Mouse (Mus musculus) right cerebral cortex, postnatal 4 days (tissue): Measurements from ENCODE around the gene Rab3gap2.

Experiments used
- DNase-seq: peaks from one replicate; pipeline ENCODE4 v3.0.0-alpha.2; 2022

Rab3gap2 gene

DNA sequence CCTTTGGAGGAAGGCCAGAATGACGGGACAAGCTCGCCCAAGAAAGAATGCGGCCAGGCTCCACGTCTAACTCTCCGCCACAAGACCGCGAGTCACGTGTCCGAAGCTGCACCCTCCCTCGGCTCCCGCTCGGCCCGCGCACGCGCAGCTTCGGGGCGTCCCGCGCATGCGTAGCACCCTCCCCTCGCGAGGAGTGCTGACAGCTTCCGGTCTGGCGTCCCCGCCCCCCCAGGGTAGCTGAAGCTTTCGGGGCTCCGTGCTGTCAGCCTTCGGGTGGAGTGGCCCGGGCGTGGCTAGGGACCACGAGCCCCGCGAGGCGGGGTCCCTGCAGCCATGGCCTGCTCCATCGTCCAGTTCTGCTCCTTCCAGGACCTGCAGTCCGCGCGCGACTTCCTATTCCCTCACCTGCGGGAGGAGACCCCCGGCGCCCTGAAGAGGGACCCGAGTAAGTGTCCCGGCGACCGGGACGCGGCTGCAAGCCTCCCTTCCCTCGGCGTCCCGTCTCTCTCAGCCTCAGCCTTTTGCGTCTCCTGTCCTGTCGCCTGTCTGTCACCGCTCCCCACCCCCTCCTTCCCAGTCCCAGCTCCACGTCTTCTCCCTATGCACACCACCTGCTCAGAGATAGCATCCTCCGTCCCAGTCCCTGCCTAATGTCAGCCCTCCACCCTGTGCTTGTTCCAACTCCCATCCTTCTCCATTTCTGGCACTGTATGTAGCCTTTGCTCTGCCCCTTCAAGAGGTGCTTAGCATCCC is at the start of gene Rab3gap2:
Gene Rab3gap2 (plus strand): TSS at position 209 of the 753 bp plus-strand sequence.
- DNase-seq, result peak; percentile 99

GRCm38 (mm10) chr1:185173641-185174040 is 30.3 kb upstream of the Rab3gap2 start:
- no peak for DNase-seq

DNA sequence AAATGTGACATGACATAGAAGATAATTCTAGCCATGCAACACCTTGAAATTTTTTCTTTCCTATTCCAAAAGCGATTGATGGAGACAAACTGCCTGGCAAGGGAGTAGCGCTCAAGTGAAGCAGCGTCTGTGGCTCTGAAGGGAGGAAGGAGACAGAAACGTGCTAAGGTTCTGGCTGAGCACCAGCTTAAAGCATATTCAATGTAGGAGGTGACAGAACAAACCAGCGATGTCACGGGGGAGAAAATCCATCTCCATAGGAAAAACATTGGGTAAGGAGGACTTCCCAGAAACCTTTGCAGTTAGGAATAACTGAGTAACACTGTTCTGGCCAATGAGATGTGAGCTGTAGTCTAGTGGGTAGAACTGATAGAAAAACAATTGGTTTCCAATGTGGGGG is 26.1 kb upstream of the Rab3gap2 start:
- no peak for DNase-seq

GRCm38 (mm10) chr1:185183591-185184330 is 20.2 kb upstream of the Rab3gap2 start:
- DNase-seq, result no peak

- no peak for DNase-seq
Measured at GRCm38 (mm10) chr1:185185556-185185955, 18.4 kb upstream of the Rab3gap2 start.

- no peak for DNase-seq
Measured at GRCm38 (mm10) chr1:185187135-185187785, 16.7 kb upstream of the Rab3gap2 start.

GRCm38 (mm10) chr1:185189901-185190300 is 14.0 kb upstream of the Rab3gap2 start:
- no peak for DNase-seq

- DNase-seq, result no peak
Measured at GRCm38 (mm10) chr1:185192087-185192486, 11.8 kb upstream of the Rab3gap2 start.

DNA sequence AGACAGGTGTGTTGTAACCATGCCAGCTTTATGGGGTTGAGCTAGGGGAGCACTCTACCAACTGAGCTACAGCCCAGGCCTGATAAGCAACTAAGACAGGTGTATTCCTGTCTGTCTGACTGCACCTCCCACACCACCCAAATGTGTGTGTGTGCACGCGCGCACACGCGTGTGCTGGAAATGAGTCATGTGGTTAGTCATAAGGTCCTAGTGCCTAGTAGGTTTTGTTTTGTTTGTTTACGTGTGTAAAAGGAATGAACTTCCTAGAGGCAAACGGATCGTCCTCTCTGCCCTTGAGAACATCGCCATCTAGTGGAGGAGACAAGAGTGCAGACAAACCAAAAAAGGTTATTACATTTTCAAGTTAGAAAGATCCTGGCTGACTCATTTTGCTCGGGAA is 10.4 kb upstream of the Rab3gap2 start:
- peak; percentile 34 for DNase-seq

DNA sequence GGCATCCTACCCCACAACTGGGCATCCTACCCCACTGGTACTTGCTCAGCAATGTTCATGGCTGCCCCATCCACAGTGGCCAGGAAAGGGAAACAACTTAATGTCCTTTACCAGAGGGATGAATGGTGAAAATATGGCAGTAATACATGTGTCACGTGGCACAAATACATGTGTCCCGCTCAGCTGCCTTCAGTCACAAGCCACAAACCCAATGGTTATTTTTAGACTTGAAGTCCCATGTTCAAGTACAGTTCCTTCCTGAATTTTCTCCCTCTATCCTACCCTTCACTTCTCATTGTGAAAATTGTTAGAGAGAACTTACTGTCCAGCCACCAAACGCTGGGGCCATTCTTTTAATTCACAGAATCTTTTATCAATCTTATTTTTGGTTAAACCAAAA is 7.6 kb upstream of the Rab3gap2 start:
- no peak for DNase-seq

- DNase-seq, result no peak
Measured at GRCm38 (mm10) chr1:185200571-185201395, 3.1 kb upstream of the Rab3gap2 start.

DNA sequence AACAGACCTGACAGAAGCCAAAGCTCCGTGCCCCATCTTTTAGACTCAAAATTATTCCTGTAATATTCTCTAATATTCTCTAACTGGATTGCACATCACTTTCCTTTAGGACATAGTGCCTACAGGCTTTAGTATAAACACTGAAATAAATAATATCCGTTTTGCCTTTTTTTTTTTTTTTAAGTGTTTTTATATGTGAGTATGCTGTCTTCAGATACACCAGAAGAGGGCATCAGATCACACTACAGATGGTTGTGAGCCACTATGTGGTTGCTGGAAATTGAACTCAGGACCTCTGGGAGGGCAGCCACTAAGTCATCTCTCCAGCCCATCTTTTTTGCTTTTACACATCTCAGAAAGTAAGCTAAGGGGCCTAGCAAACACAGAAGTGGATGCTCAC is 1.9 kb upstream of the Rab3gap2 start:
- DNase-seq, result no peak

DNA sequence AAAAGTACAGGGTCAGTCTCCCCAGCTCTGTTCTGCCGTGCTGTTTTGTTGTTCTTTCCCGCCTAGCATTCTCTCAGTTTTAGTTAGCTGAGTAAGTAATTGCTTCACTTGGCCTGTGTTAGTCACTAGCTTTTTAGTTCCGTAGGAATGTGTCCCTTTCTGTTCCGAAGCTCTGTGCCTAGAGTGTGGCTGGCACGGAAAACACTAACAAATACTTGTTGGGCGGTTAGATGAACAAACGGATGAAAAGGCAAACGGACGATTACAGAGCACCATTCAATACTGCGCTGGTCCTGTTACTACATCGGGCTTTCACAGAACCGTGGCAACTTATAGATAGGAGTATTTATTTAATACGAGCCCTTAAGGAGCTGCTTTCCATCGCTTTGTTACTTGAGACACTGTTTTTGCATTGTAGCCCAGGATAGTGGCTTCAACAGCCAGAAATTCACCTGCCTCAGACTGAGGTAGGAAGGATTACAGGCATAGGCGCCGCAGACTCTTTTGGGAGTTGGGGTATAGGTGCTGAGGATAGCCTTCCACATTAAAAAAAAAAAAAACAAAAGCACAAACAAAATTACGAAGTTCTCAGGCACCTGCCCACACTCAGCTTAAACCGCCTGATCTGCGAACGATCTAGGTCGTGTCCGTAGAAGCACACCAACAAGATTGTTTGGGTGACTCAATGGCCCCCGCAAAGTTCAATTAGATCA is 565 bp upstream of the Rab3gap2 start:
- DNase-seq, result no peak

DNA sequence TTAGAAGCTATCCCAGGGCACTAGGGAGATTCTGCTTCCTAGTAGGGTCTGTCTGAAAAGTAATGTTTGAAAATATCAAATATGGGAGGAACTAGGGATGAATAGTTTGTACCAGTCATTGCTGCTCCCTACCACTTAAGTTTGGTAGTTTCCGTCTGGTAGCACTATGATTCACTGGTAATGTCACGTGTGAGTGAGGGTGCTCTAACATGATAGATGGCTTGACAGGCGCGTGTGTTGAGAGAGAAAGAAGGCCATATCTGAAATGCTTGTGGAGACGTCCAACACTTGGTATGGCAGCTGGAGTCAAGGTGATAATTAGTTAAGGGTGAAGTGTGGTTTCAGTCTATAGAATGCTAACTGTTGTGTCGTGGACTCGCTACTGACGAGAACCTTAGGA is 1.2 kb downstream of the Rab3gap2 start:
- no peak for DNase-seq

GRCm38 (mm10) chr1:185207851-185208595 is 4.1 kb downstream of the Rab3gap2 start:
- DNase-seq, result no peak

DNA sequence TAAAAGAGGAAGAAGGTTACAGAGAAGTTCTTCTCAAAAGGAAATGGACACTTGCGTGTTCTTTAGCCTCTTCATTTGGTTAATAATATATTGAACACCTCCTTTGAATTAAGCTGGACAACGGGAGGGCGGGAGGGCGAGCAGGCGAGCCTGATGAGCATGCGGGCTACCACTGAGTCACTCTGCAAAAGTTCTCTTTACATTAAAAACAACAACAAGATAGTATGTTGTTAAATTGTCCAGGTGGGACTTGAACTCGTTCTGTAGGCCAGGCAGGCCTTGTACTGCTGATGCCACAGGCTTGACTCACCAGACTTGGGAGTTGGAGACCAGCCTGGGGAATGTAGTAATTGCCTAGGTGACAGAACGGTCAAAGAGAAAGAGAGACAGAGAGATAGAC is 4.8 kb downstream of the Rab3gap2 start:
- no peak for DNase-seq

- DNase-seq, result no peak
Measured at GRCm38 (mm10) chr1:185209641-185210176, 5.8 kb downstream of the Rab3gap2 start.

DNA sequence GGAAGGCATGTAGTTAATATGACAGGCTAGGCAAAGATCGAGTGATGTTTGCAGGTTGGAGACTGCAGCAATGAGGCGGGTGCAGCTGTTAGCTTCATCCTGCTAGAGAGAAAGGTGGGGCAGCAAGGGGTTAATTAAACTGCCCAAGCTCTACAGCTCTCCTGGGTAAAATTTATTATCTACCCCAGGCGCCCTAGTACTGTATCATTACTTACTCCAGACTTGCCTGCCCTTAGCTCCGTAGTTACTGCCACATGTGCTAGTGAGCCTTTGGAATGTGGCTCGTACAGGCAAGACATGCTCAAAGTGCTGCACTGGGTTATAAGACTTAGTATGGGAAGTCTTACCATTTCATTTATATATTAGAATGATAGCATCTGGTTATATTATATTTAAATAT is 12.4 kb downstream of the Rab3gap2 start:
- no peak for DNase-seq

GRCm38 (mm10) chr1:185216762-185217161 is 12.8 kb downstream of the Rab3gap2 start:
- DNase-seq, result no peak

- DNase-seq, result no peak
Measured at GRCm38 (mm10) chr1:185217966-185218365, 14.0 kb downstream of the Rab3gap2 start.

GRCm38 (mm10) chr1:185226889-185227288 is 23.0 kb downstream of the Rab3gap2 start:
- no peak for DNase-seq
